In genomic region chr6:105020672-105021071, GRCm38 (mm10) we compare ENCODE assay signal across 24 mouse cellular contexts.
"Had no signal": no experiment of that assay in that cellular context is flagged by ENCODE, and none has a peak within 500 bp of the region (broad histone marks: within the 10 kb centered on the region; RNA-seq: fewer than 3 reads in every experiment).

No protein-coding gene starts in this region.

- H3K4me2 ChIP-seq: heart, embryonic 11.5 days; heart, embryonic 13.5 days; heart, embryonic 15.5 days; hindbrain, embryonic 12.5 days; hindbrain, embryonic 15.5 days; limb, embryonic 12.5 days; limb, embryonic 15.5 days; liver, embryonic 12.5 days had no signal

- H3K9ac ChIP-seq: forebrain, postnatal 0 days; heart, embryonic 13.5 days; heart, embryonic 15.5 days; hindbrain, embryonic 12.5 days; hindbrain, embryonic 15.5 days; limb, embryonic 12.5 days; limb, embryonic 15.5 days; liver, embryonic 12.5 days had no signal

- DNase-seq: forebrain, postnatal 0 days; gastrocnemius, postnatal 14 days; gastrocnemius, postnatal 36 days; heart, adult 11 months; heart, adult 2 months; heart, postnatal 14 days; heart, postnatal 36 days; kidney, adult 11 months; kidney, adult 2 months; kidney, postnatal 14 days; kidney, postnatal 36 days; layer of hippocampus, adult 9-11 months; layer of hippocampus, postnatal 36 days; left cerebral cortex, postnatal 4 days had no signal

- H3K4me3 ChIP-seq: heart, adult 2 months; heart, embryonic 13.5 days; heart, embryonic 15.5 days; hindbrain, embryonic 12.5 days; hindbrain, embryonic 15.5 days; limb, embryonic 12.5 days; limb, embryonic 15.5 days; liver, embryonic 12.5 days had no signal

- H3K27me3 ChIP-seq: heart, embryonic 13.5 days; heart, embryonic 15.5 days; hindbrain, embryonic 12.5 days; hindbrain, embryonic 15.5 days; limb, embryonic 12.5 days; limb, embryonic 15.5 days; liver, embryonic 12.5 days had no signal

- H3K9me3 ChIP-seq: heart, embryonic 13.5 days; heart, embryonic 15.5 days; hindbrain, embryonic 12.5 days; hindbrain, embryonic 15.5 days; limb, embryonic 12.5 days; limb, embryonic 15.5 days; liver, embryonic 12.5 days had no signal

- ATAC-seq: forebrain, postnatal 0 days; hindbrain, postnatal 0 days; intestine, embryonic 16.5 days; liver, embryonic 12.5 days had no signal

- H3K27ac ChIP-seq: heart, adult 2 months; heart, embryonic 13.5 days; heart, embryonic 15.5 days; hindbrain, embryonic 12.5 days; hindbrain, embryonic 15.5 days; hindbrain, postnatal 0 days; limb, embryonic 12.5 days; limb, embryonic 15.5 days; liver, embryonic 12.5 days had no signal

- H3K4me1 ChIP-seq: heart, embryonic 13.5 days; heart, embryonic 15.5 days; hindbrain, embryonic 12.5 days; limb, embryonic 15.5 days; liver, embryonic 12.5 days had no signal

- H3K36me3 ChIP-seq: heart, embryonic 13.5 days; heart, embryonic 15.5 days; hindbrain, embryonic 12.5 days; hindbrain, embryonic 15.5 days; limb, embryonic 12.5 days; limb, embryonic 15.5 days; liver, embryonic 12.5 days had no signal
